Mouse (Mus musculus): ENCODE results near the gene Gm45717. TPM values are rescaled to one million over a fixed set of nuclear protein-coding genes. Genes with fewer than 3 reads are reported as not detected.

Gene Gm45717
- polyA plus RNA-seq, 1 experiment from 2014 or later, result not detected

DNA sequence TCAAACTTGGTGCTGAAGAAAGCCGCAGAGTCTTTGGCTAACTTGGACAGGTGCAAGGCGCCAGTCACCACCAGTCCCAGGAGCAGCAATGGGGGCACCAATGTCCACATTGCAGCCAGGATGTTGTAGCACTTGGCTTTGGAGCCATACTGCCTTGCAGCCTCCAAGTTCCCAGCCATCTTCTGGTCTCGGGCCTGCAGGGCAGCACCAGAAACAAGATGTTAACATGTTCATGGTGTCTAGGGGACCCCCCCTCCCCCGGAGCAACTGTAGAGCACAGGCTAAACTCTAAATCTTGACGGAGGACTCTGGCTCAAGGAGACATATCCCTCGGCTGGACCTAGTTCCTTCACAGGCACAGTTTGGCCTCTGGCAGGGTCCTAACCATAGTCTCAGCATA lies 6.5 kb downstream of the Gm45717 start:
- no peak for ATAC-seq (ENCODE audit: insufficient number of reproducible peaks, insufficient read depth, low FRiP score, low read depth)
- H3K9ac ChIP-seq (ENCODE audit: low read length), result no peak overlapping the region
- H3K36me3 ChIP-seq (ENCODE audit: control insufficient read depth, insufficient read depth, low read length), result peaks cover 59% of the 10 kb centered on the region
- peaks cover 29 to 38% of the 10 kb centered on the region in 2 experiments for H3K4me1 ChIP-seq (ENCODE audit: control insufficient read depth in 2 of 2, insufficient read depth in 2 of 2, low read length in 2 of 2)
- H3K27me3 ChIP-seq (ENCODE audit: control insufficient read depth, insufficient read depth, low read length), result no peaks in the 10 kb centered on the region
- no peak overlapping the region for H3K4me3 ChIP-seq (ENCODE audit: control insufficient read depth in 1 of 2, insufficient read depth in 1 of 2, low read depth in 1 of 2, low read length in 2 of 2)
- 85% methylated on average over 6 of the region's 6 CpGs for WGBS
- H3K9me3 ChIP-seq (ENCODE audit: control insufficient read depth, low read length), result no peaks in the 10 kb centered on the region
- no peak overlapping the region for H3K27ac ChIP-seq (replicated peaks in 1 of 2; ENCODE audit: control insufficient read depth in 1 of 2, insufficient read depth in 1 of 2, low read depth in 2 of 2, low read length in 2 of 2)
- H3K4me2 ChIP-seq (ENCODE audit: low read length), result no peak overlapping the region

DNA sequence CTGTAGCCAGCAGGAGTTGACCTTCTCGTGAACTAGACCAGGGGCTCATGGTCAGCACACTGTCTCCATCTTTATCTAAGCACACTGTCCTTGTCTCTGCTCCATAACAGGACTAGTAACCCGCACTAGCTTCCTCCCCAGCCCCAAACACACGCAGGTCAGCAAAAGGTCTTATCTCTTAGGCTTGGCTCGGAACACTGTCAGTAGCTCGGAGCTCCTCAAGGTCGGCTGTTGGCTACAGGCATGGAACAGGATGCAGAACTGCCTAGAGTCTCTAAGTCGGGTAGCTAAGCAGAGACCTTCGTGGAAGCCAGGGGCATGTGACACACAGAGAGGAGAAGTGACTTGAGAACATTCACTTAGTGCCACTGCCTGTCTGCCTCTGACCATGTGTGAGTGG lies 7.6 kb downstream of the Gm45717 start:
- Histone ChIP-seq H3K4me3 (ENCODE audit: control insufficient read depth in 1 of 2, insufficient read depth in 1 of 2, low read depth in 1 of 2, low read length in 2 of 2) (no peak overlapping the region), H3K36me3 (ENCODE audit: control insufficient read depth, insufficient read depth, low read length) (peaks cover 59% of the 10 kb centered on the region), H3K27me3 (ENCODE audit: control insufficient read depth, insufficient read depth, low read length) (no peaks in the 10 kb centered on the region), H3K4me2 (ENCODE audit: low read length) (no peak overlapping the region), H3K9ac (ENCODE audit: low read length) (no peak overlapping the region), H3K4me1 (ENCODE audit: control insufficient read depth in 2 of 2, insufficient read depth in 2 of 2, low read length in 2 of 2) (peaks cover 29 to 34% of the 10 kb centered on the region in 2 experiments), H3K9me3 (ENCODE audit: control insufficient read depth, low read length) (no peaks in the 10 kb centered on the region), H3K27ac (replicated peaks in 1 of 2; ENCODE audit: control insufficient read depth in 1 of 2, insufficient read depth in 1 of 2, low read depth in 2 of 2, low read length in 2 of 2) (peak overlapping the region; percentile 53 to 74)
- 32% methylated on average over 8 of the region's 8 CpGs for WGBS
- ATAC-seq (ENCODE audit: insufficient number of reproducible peaks, insufficient read depth, low FRiP score, low read depth), result no peak

DNA sequence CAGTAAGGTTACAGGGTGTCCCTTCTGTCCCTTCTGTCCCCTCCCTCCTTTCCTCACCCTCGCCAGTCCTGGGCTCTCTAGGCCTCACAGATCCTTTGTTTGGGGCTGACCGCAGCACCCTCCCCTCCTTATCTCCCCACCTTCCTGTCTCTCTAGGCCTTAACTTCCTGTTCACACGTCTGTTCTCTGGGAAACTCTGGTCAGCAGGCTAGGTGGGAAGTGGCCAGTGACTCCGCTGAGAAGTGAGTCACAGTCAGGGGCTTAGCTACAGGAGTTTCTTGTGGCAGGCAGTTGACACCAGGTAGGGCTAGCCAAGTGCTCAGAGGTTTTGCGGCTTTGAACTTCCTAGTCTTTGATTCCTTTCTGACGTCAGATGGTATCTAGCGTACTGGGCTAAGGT lies 8.8 kb downstream of the Gm45717 start:
- Histone ChIP-seq H3K9me3 (ENCODE audit: control insufficient read depth, low read length) (no peaks in the 10 kb centered on the region), H3K4me1 (ENCODE audit: control insufficient read depth in 2 of 2, insufficient read depth in 2 of 2, low read length in 2 of 2) (peaks cover 30 to 37% of the 10 kb centered on the region in 2 experiments), H3K9ac (ENCODE audit: low read length) (peak overlapping the region; percentile 38; the same call in 1 of the 2 replicates), H3K36me3 (ENCODE audit: control insufficient read depth, insufficient read depth, low read length) (peaks cover 52% of the 10 kb centered on the region), H3K27ac (replicated peaks in 1 of 2; ENCODE audit: control insufficient read depth in 1 of 2, insufficient read depth in 1 of 2, low read depth in 2 of 2, low read length in 2 of 2) (peak overlapping the region; percentile 74 to 75), H3K4me2 (ENCODE audit: low read length) (no peak overlapping the region), H3K4me3 (ENCODE audit: control insufficient read depth in 1 of 2, insufficient read depth in 1 of 2, low read depth in 1 of 2, low read length in 2 of 2) (no peak overlapping the region), H3K27me3 (ENCODE audit: control insufficient read depth, insufficient read depth, low read length) (no peaks in the 10 kb centered on the region)
- 34% methylated on average over 7 of the region's 7 CpGs for WGBS
- ATAC-seq (ENCODE audit: insufficient number of reproducible peaks, insufficient read depth, low FRiP score, low read depth), result peak; percentile 43; the same call in 1 of the 2 replicates

DNA sequence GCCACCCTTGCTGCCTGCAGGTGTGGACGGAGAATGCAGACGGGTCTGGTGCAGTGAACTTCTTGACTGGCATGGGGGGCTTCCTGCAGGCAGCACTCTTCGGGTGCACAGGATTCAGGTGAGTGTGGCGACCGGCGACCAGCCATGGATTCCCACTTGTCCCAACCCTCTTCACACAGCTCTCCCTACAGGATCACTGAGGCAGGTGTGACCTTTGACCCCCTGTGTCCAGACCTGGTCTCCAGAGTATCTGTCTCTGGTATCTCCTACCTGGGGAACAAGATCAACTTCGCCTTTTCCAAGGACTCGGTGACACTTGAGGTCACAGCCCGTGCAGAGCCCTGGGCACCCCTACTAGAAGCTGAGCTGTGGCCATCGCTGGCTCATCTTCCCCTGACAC lies 9.4 kb downstream of the Gm45717 start:
- no peak for ATAC-seq (ENCODE audit: insufficient number of reproducible peaks, insufficient read depth, low FRiP score, low read depth)
- 85% methylated on average over 10 of the region's 10 CpGs for WGBS
- Histone ChIP-seq H3K27me3 (ENCODE audit: control insufficient read depth, insufficient read depth, low read length) (no peaks in the 10 kb centered on the region), H3K9me3 (ENCODE audit: control insufficient read depth, low read length) (no peaks in the 10 kb centered on the region), H3K27ac (replicated peaks in 1 of 2; ENCODE audit: control insufficient read depth in 1 of 2, insufficient read depth in 1 of 2, low read depth in 2 of 2, low read length in 2 of 2) (peak overlapping the region; percentile 26 to 74; a peak in 3 of 4 replicates), H3K36me3 (ENCODE audit: control insufficient read depth, insufficient read depth, low read length) (peaks cover 52% of the 10 kb centered on the region), H3K4me2 (ENCODE audit: low read length) (no peak overlapping the region), H3K4me1 (ENCODE audit: control insufficient read depth in 2 of 2, insufficient read depth in 2 of 2, low read length in 2 of 2) (peaks cover 28 to 32% of the 10 kb centered on the region in 2 experiments), H3K9ac (ENCODE audit: low read length) (no peak overlapping the region), H3K4me3 (ENCODE audit: control insufficient read depth in 1 of 2, insufficient read depth in 1 of 2, low read depth in 1 of 2, low read length in 2 of 2) (no peak overlapping the region)

DNA sequence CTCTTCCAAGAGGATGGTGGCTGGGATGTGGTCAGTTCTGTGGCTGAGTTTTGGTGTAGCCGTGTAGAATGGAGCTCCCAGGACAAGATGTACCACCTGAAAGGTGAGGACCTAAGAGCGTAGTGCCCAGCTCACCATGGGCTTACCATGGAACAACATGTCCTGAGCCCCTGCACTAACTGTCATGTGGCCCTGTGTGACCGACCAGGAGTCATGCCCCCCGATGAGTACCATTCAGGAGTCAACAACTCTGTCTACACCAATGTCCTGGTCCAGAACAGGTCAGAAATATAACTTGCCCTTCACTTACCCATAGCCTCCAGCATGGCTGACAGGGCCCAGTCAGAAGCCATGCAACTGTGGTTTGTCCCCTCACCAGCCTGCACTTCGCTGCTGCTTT lies 10.5 kb downstream of the Gm45717 start:
- Histone ChIP-seq H3K4me1 (ENCODE audit: control insufficient read depth in 2 of 2, insufficient read depth in 2 of 2, low read length in 2 of 2) (peaks cover 20 to 29% of the 10 kb centered on the region in 2 experiments), H3K9me3 (ENCODE audit: control insufficient read depth, low read length) (no peaks in the 10 kb centered on the region), H3K27me3 (ENCODE audit: control insufficient read depth, insufficient read depth, low read length) (no peaks in the 10 kb centered on the region), H3K27ac (replicated peaks in 1 of 2; ENCODE audit: control insufficient read depth in 1 of 2, insufficient read depth in 1 of 2, low read depth in 2 of 2, low read length in 2 of 2) (no peak overlapping the region), H3K36me3 (ENCODE audit: control insufficient read depth, insufficient read depth, low read length) (peaks cover 52% of the 10 kb centered on the region), H3K9ac (ENCODE audit: low read length) (no peak overlapping the region), H3K4me3 (ENCODE audit: control insufficient read depth in 1 of 2, insufficient read depth in 1 of 2, low read depth in 1 of 2, low read length in 2 of 2) (no peak overlapping the region), H3K4me2 (ENCODE audit: low read length) (no peak overlapping the region)
- no peak for ATAC-seq (ENCODE audit: insufficient number of reproducible peaks, insufficient read depth, low FRiP score, low read depth)
- WGBS, result 89% methylated on average over 5 of the region's 5 CpGs

DNA sequence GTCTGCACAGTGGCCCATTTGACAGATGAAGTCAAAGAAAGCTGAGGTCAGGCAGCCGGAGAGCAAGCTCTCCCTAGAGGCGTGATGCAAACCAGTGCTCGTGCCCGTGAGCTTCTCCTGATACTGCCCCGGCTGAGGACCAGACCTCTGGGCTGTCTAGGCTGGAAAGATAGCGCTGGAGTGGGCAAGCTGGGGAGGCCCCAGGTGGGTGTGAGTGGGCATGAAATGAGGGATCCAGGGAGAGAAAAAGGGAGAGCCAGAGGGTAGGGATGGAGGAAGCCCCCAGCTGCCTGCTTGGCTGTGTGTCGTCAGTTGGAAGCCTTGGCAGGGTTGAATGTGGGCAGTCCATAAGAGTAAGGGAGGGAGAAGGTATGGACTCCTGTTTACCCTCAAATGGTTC lies 11.5 kb downstream of the Gm45717 start:
- Histone ChIP-seq H3K9me3 (ENCODE audit: control insufficient read depth, low read length) (no peaks in the 10 kb centered on the region), H3K4me2 (ENCODE audit: low read length) (no peak overlapping the region), H3K27ac (replicated peaks in 1 of 2; ENCODE audit: control insufficient read depth in 1 of 2, insufficient read depth in 1 of 2, low read depth in 2 of 2, low read length in 2 of 2) (no peak overlapping the region), H3K4me1 (ENCODE audit: control insufficient read depth in 2 of 2, insufficient read depth in 2 of 2, low read length in 2 of 2) (peaks cover 20 to 29% of the 10 kb centered on the region in 2 experiments), H3K4me3 (ENCODE audit: control insufficient read depth in 1 of 2, insufficient read depth in 1 of 2, low read depth in 1 of 2, low read length in 2 of 2) (no peak overlapping the region), H3K36me3 (ENCODE audit: control insufficient read depth, insufficient read depth, low read length) (peaks cover 44% of the 10 kb centered on the region), H3K9ac (ENCODE audit: low read length) (no peak overlapping the region), H3K27me3 (ENCODE audit: control insufficient read depth, insufficient read depth, low read length) (no peaks in the 10 kb centered on the region)
- no peak for ATAC-seq (ENCODE audit: insufficient number of reproducible peaks, insufficient read depth, low FRiP score, low read depth)
- WGBS, result 80% methylated on average over 7 of the region's 7 CpGs

DNA sequence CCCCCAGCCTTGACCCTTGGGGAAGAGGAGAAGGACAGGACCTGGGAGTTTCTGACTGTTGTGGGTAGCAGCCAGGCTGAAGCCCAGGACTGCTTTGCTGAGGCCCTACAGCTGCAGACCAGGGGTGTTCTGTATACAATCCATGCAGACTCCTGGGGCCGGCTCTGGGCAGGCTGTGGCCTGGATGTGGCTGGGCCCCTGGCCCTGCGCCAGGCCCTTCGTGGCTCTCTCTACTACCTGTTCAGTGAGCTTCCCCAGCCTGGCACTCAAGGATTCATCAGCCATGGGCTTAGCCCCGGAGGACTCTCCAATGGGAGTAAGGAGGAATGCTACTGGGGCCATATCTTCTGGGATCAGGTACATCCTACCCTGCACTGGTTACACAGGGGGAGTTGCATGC lies 12.4 kb downstream of the Gm45717 start:
- WGBS, result 75% methylated on average over 4 of the region's 4 CpGs
- H3K36me3 ChIP-seq (ENCODE audit: control insufficient read depth, insufficient read depth, low read length), result peaks cover 36% of the 10 kb centered on the region
- no peak overlapping the region for H3K4me3 ChIP-seq (ENCODE audit: control insufficient read depth in 1 of 2, insufficient read depth in 1 of 2, low read depth in 1 of 2, low read length in 2 of 2)
- no peak overlapping the region for H3K4me2 ChIP-seq (ENCODE audit: low read length)
- no peak for ATAC-seq (ENCODE audit: insufficient number of reproducible peaks, insufficient read depth, low FRiP score, low read depth)
- H3K4me1 ChIP-seq (ENCODE audit: control insufficient read depth in 2 of 2, insufficient read depth in 2 of 2, low read length in 2 of 2), result peaks cover 19 to 25% of the 10 kb centered on the region in 2 experiments
- H3K9me3 ChIP-seq (ENCODE audit: control insufficient read depth, low read length), result no peaks in the 10 kb centered on the region
- H3K27ac ChIP-seq (replicated peaks in 1 of 2; ENCODE audit: control insufficient read depth in 1 of 2, insufficient read depth in 1 of 2, low read depth in 2 of 2, low read length in 2 of 2), result no peak overlapping the region
- no peak overlapping the region for H3K9ac ChIP-seq (ENCODE audit: low read length)
- no peaks in the 10 kb centered on the region for H3K27me3 ChIP-seq (ENCODE audit: control insufficient read depth, insufficient read depth, low read length)

DNA sequence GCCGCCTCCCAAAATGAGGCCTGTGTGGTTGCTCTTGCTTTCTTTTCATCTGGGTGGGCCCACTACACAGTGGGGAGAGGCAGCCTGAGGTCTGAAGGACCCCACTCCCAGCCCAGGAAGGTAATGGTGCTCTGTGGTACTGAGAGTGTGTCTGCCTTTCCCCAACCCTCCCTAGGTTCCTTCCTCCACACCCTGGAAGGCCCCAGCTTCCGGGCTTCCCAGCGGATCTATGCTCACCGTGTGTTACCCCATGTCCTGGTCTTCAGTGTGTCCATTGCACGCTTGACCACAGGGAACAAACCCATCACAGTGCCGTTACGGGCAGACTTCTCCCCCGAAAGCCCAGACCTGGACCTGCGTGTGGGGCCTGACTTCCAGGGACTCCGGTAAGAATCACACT lies 12.9 kb downstream of the Gm45717 start:
- peak overlapping the region; percentile 86; the same call in 1 of the 2 replicates for H3K9ac ChIP-seq (ENCODE audit: low read length)
- H3K4me2 ChIP-seq (ENCODE audit: low read length), result peak overlapping the region; percentile 77
- WGBS, result 88% methylated on average over 10 of the region's 10 CpGs

More for the DNA sequence above, 12.9 kb downstream of the Gm45717 start:
- Histone ChIP-seq H3K4me1 (ENCODE audit: control insufficient read depth in 2 of 2, insufficient read depth in 2 of 2, low read length in 2 of 2) (peaks cover 15 to 22% of the 10 kb centered on the region in 2 experiments), H3K9me3 (ENCODE audit: control insufficient read depth, low read length) (no peaks in the 10 kb centered on the region), H3K4me3 (ENCODE audit: control insufficient read depth in 1 of 2, insufficient read depth in 1 of 2, low read depth in 1 of 2, low read length in 2 of 2) (no peak overlapping the region), H3K36me3 (ENCODE audit: control insufficient read depth, insufficient read depth, low read length) (peaks cover 30% of the 10 kb centered on the region), H3K27ac (replicated peaks in 1 of 2; ENCODE audit: control insufficient read depth in 1 of 2, insufficient read depth in 1 of 2, low read depth in 2 of 2, low read length in 2 of 2) (peak overlapping the region in 1 of 2 experiments; percentile 90; a peak in 1 of 4 replicates), H3K27me3 (ENCODE audit: control insufficient read depth, insufficient read depth, low read length) (no peaks in the 10 kb centered on the region)
- no peak for ATAC-seq (ENCODE audit: insufficient number of reproducible peaks, insufficient read depth, low FRiP score, low read depth)
